Mouse (Mus musculus): ENCODE results near the gene Acer2.

- TF ChIP-seq CTCF (IDR thresholded peaks at IDR 0.05 in 2 of 3, conservative IDR thresholded peaks at IDR 0.05 in 1 of 3; ENCODE audit: control insufficient read depth in 1 of 3, insufficient read depth in 1 of 3, low read depth in 2 of 3, low read length in 3 of 3, poor library complexity in 1 of 3, severe bottlenecking in 1 of 3), result no peak
- TF ChIP-seq UBTF (IDR thresholded peaks at IDR 0.05; ENCODE audit: borderline replicate concordance, insufficient read depth, low read depth, low read length), result no peak
- TF ChIP-seq POLR2A (IDR thresholded peaks at IDR 0.05; ENCODE audit: control insufficient read depth in 1 of 2, insufficient read depth in 1 of 2, low read depth in 1 of 2, low read length in 2 of 2, poor library complexity in 1 of 2), result no peak
- no peak for TF ChIP-seq USF1 (IDR thresholded peaks at IDR 0.05; ENCODE audit: low read depth, low read length)
- no peak for TF ChIP-seq MEF2A (IDR thresholded peaks at IDR 0.05; ENCODE audit: extremely low read depth, insufficient replicate concordance, low read depth, low read length, poor library complexity, severe bottlenecking)
- TF ChIP-seq MAFK (IDR thresholded peaks at IDR 0.05; ENCODE audit: borderline replicate concordance, low read depth, low read length), result no peak
- TF ChIP-seq ZNF384 (IDR thresholded peaks at IDR 0.05; ENCODE audit: low read depth, low read length), result no peak
- no peak for TF ChIP-seq ELF1 (IDR thresholded peaks at IDR 0.05; ENCODE audit: low read depth, low read length)
- TF ChIP-seq POLR2AphosphoS5 (IDR thresholded peaks at IDR 0.05; ENCODE audit: borderline replicate concordance, low read depth, low read length), result no peak
Measured at GRCm38 (mm10) chr4:86943296-86943695, 69.1 kb downstream of the Acer2 start.
